Mouse (Mus musculus): Measurements from ENCODE around the gene Uhrf1bp1l. TPM values are rescaled to one million over a fixed set of nuclear protein-coding genes. Genes with fewer than 3 reads are reported as not detected.

Uhrf1bp1l gene
- polyA plus RNA-seq, 1 experiment = 56.8 TPM

GRCm38 (mm10) chr10:89714910-89715309 lies 29.9 kb upstream of the Uhrf1bp1l start:
- Histone ChIP-seq H3K4me3 (replicated peaks; ENCODE audit: insufficient read depth, low read depth, low read length) (no peak overlapping the region), H3K4me1 (ENCODE audit: control insufficient read depth, insufficient read depth, low read length) (no peaks in the 10 kb centered on the region), H3K27ac (ENCODE audit: insufficient read depth, low read length) (no peak overlapping the region), H3K27me3 (ENCODE audit: control insufficient read depth, insufficient read depth, low read length) (no peaks in the 10 kb centered on the region)
- TF ChIP-seq CTCF (IDR thresholded peaks at IDR 0.05; ENCODE audit: borderline replicate concordance, insufficient read depth, low read depth, low read length) (no peak), POLR2A (IDR thresholded peaks at IDR 0.05; ENCODE audit: borderline replicate concordance, insufficient read depth, low read length) (no peak)
- no peak for DNase-seq
- WGBS = 94% methylated on average over 10 of the region's 10 CpGs

DNA sequence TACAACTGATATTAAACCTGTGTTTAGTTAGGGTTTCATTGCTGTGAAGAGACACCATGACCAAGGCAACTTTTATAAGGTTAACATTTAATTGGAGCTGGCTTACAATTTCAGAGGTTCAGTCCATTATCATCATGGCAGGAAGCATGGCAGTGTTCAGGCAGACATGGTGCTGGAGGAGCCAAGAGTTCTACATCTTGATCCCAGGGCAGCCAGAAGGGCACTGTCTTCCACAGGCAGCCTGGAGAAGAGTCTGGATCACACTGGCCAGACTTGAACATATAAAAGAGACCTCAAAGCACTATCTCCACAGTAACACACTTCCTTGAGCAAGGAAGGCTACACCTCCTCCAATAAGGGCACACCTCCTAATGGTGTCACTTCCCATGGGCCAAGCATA lies 24.5 kb upstream of the Uhrf1bp1l start:
- no peaks in the 10 kb centered on the region for H3K27me3 ChIP-seq (ENCODE audit: control insufficient read depth, insufficient read depth, low read length)
- H3K27ac ChIP-seq (ENCODE audit: insufficient read depth, low read length) = no peak overlapping the region
- TF ChIP-seq CTCF (IDR thresholded peaks at IDR 0.05; ENCODE audit: borderline replicate concordance, insufficient read depth, low read depth, low read length) (no peak), POLR2A (IDR thresholded peaks at IDR 0.05; ENCODE audit: borderline replicate concordance, insufficient read depth, low read length) (no peak)
- no peak for DNase-seq
- H3K4me3 ChIP-seq (replicated peaks; ENCODE audit: insufficient read depth, low read depth, low read length) = no peak overlapping the region
- H3K4me1 ChIP-seq (ENCODE audit: control insufficient read depth, insufficient read depth, low read length) = no peaks in the 10 kb centered on the region

DNA sequence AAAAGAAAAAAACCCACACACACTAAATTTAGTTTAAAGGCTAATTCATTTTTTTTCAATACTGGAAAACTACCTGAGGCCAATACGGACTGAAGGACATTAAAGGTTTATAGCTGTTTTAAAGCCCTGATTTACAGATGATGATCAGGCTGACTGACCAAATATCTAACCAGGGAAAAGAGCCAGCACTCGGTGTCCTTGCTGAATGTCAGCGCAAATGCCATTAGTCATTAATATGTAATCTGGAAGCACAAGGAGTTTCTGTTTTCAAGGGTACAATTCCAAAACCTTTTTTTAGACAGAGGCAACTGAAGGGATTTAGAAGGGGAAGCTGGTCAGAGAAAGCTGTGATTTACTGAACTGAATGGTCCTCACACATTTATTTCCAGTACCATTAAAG lies 24.0 kb upstream of the Uhrf1bp1l start:
- H3K27me3 ChIP-seq (ENCODE audit: control insufficient read depth, insufficient read depth, low read length) = no peaks in the 10 kb centered on the region
- no peak overlapping the region for H3K27ac ChIP-seq (ENCODE audit: insufficient read depth, low read length)
- DNase-seq = no peak
- no peak for TF ChIP-seq POLR2A (IDR thresholded peaks at IDR 0.05; ENCODE audit: borderline replicate concordance, insufficient read depth, low read length)
- TF ChIP-seq CTCF (IDR thresholded peaks at IDR 0.05; ENCODE audit: borderline replicate concordance, insufficient read depth, low read depth, low read length) = no peak
- H3K4me1 ChIP-seq (ENCODE audit: control insufficient read depth, insufficient read depth, low read length) = no peaks in the 10 kb centered on the region
- 81% methylated on average over 3 of the region's 3 CpGs for whole genome bisulfite sequencing
- H3K4me3 ChIP-seq (replicated peaks; ENCODE audit: insufficient read depth, low read depth, low read length) = no peak overlapping the region

DNA sequence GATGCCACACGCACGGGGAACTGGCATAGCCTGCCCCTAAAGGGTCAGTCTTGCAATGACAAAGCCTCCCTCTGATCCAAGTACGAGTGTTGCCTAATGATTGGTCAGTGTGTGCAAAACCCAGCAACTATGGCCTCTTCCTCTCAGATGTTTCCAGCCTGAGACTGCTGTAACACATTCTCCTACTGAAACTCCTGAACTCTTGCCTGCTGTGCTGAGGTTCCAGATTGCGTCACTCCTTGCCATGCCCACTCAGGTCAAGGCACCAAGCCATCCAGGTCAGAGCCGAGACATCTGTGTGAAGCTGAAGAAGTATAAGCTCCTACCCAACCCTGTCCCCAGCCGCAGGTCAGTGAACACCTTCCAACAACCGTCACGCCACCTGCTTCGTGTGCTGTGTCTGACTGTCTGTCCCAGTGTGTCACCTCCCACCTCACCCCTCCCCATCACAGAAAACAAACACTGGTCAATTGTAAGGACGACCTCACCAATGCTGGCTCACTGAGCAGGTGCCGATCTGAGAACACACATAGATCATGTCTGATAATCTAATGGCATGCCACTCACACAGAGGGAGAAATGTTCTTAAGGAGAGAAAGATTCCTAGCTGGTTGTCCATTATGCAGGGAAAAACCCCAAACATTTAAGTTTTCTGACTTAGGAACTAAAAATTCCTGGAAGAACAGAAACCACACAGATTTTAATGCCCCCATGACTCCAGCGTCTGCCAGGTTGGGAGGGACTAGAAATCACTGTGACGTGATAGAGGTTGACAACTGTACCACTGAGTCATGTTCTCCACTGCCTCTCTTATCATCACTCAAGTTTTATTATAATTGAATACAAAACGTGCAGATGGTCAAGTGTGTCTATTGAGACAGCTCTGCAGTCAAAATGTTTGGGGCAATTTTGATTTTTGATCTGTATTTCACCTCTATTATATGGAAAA lies 22.3 kb upstream of the Uhrf1bp1l start:
- Histone ChIP-seq H3K4me1 (ENCODE audit: control insufficient read depth, insufficient read depth, low read length) (no peaks in the 10 kb centered on the region), H3K27me3 (ENCODE audit: control insufficient read depth, insufficient read depth, low read length) (no peaks in the 10 kb centered on the region)
- 62% methylated on average over 14 of the region's 14 CpGs for WGBS

DNA sequence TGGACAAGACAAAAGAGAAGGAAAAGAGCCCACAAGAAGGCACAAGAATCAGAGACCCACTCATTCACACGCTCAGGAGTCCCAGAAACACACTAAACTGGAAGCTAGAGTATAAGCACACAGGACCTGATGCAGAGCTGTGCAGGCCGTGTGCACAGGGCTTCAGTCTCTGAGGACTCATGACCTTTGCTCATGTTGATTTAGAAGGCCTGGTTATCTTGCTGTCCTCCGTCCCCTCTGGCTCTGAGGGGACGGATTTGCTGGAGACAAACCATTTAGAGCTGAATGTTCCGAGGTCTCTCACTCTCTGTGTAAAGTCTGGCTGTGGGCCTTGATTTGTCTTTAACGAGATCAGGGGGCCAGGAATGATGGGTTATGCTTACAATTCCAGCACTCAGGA lies 14.4 kb upstream of the Uhrf1bp1l start:
- H3K4me3 ChIP-seq (replicated peaks; ENCODE audit: insufficient read depth, low read depth, low read length) = no peak overlapping the region
- H3K27ac ChIP-seq (ENCODE audit: insufficient read depth, low read length) = no peak overlapping the region
- no peaks in the 10 kb centered on the region; the same call in 1 of the 2 replicates for H3K4me1 ChIP-seq (ENCODE audit: control insufficient read depth, insufficient read depth, low read length)
- no peak for DNase-seq
- H3K27me3 ChIP-seq (ENCODE audit: control insufficient read depth, insufficient read depth, low read length) = no peaks in the 10 kb centered on the region
- 85% methylated on average over 6 of the region's 6 CpGs for WGBS
- no peak for TF ChIP-seq POLR2A (IDR thresholded peaks at IDR 0.05; ENCODE audit: borderline replicate concordance, insufficient read depth, low read length)
- TF ChIP-seq CTCF (IDR thresholded peaks at IDR 0.05; ENCODE audit: borderline replicate concordance, insufficient read depth, low read depth, low read length) = no peak

More for the DNA sequence above, 22.3 kb upstream of the Uhrf1bp1l start:
- TF ChIP-seq POLR2A (IDR thresholded peaks at IDR 0.05; ENCODE audit: borderline replicate concordance, insufficient read depth, low read length) (no peak), CTCF (IDR thresholded peaks at IDR 0.05; ENCODE audit: borderline replicate concordance, insufficient read depth, low read depth, low read length) (no peak)
- no peak for DNase-seq
- no peak overlapping the region for H3K4me3 ChIP-seq (replicated peaks; ENCODE audit: insufficient read depth, low read depth, low read length)
- H3K27ac ChIP-seq (ENCODE audit: insufficient read depth, low read length) = no peak overlapping the region

DNA sequence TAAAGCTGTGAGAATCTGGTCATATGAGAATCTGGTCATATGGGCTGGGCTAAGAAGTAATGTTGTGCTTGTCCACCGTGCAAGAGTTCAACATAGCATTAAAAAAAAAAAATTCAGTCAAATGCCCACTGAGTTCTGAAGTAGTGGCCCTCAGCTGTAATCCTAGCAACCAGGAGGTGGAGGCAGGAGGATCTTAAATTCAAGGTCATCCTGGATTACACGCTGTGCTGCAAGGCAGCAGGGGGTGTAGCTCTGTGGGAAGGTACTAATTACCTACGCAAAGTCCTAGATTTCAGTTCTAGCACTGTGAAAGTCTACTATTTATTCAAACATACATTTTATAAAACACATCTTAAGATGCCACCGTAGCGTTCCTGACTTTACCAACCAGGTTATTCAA lies 13.4 kb upstream of the Uhrf1bp1l start:
- Histone ChIP-seq H3K27ac (ENCODE audit: insufficient read depth, low read length) (no peak overlapping the region), H3K4me3 (replicated peaks; ENCODE audit: insufficient read depth, low read depth, low read length) (peak overlapping the region; percentile 95)

DNA sequence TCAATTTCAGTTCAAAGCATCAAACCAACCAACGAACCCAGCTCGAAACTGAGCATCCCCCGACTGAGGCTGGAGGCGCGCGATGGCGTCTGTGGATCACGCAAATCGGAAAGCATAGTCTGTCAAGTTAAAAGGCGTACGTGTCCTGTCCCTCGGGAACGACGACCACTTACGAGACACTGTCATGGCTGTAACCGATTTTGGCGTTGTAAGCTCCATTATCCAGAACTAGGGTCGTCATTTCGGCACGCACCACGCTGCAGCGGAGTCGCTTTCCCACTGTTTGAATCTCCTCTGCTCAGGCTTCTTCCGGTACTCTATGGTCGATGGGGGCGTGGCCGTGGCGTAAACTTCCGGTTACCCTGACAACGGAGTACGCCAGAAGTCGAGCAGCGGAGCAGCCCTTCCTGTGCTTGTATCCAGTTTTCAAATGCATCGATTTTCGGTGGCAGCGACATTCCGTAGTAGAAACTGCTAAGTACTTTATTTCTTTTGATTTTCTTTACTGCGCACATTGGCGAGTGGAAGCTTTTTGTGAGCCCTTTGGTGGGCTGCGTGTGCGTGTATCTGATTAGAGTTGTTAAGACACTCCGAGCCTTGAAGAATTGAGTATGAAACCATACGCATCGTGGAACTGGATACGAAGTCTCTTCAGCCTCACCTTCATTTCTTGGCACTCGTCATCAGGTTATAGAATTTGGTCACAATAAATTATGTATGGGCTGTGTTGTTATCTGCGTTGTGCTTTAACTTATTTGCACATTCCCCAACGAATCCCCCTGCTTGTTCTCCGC lies 12.6 kb upstream of the Uhrf1bp1l start, which contains the start of gene Actr6:
Gene Actr6, minus strand, starts transcription at position 295 of the 794 bp plus-strand sequence.
- TF ChIP-seq POLR2A (IDR thresholded peaks at IDR 0.05; ENCODE audit: borderline replicate concordance, insufficient read depth, low read length) = peak; percentile 93; the same call in 1 of the 2 replicates
- TF ChIP-seq CTCF (IDR thresholded peaks at IDR 0.05; ENCODE audit: borderline replicate concordance, insufficient read depth, low read depth, low read length) = no peak
- WGBS = under 1% methylated on average over 49 of the region's 49 CpGs
- Histone ChIP-seq H3K4me3 (replicated peaks; ENCODE audit: insufficient read depth, low read depth, low read length) (peak within 1 kb of the TSS; percentile 95), H3K27ac (ENCODE audit: insufficient read depth, low read length) (peak within 1 kb of the TSS; percentile 18; the same call in 1 of the 2 replicates), H3K4me1 (ENCODE audit: control insufficient read depth, insufficient read depth, low read length) (no peaks in the 10 kb centered on the region; the same call in 1 of the 2 replicates), H3K27me3 (ENCODE audit: control insufficient read depth, insufficient read depth, low read length) (no peaks in the 10 kb centered on the region)
- peak; percentile 92 to 93 for DNase-seq

More for the DNA sequence above, 13.4 kb upstream of the Uhrf1bp1l start:
- WGBS = 4% methylated on average over 5 of the region's 5 CpGs
- TF ChIP-seq POLR2A (IDR thresholded peaks at IDR 0.05; ENCODE audit: borderline replicate concordance, insufficient read depth, low read length) (no peak), CTCF (IDR thresholded peaks at IDR 0.05; ENCODE audit: borderline replicate concordance, insufficient read depth, low read depth, low read length) (no peak)
- DNase-seq = peak in 1 of 2 experiments; percentile 22
- no peaks in the 10 kb centered on the region; the same call in 1 of the 2 replicates for H3K4me1 ChIP-seq (ENCODE audit: control insufficient read depth, insufficient read depth, low read length)
- H3K27me3 ChIP-seq (ENCODE audit: control insufficient read depth, insufficient read depth, low read length) = no peaks in the 10 kb centered on the region

Measured in cerebellum, adult 2 months (tissue).